Mouse (Mus musculus) right cerebral cortex, postnatal 14 days (tissue): ENCODE measurements around the gene Vapa.
"Not testable (repeated sequence)": the region's sequence is repeated elsewhere in the genome, so short reads cannot be mapped to it uniquely, and the experiment has no call there.

ENCODE experiments used
- DNase-seq: peaks from one replicate; pipeline ENCODE4 v3.0.0; 2022

The Vapa gene

GRCm38 (mm10) chr17:65613463-65614412 is at the start of gene Vapa:
Gene Vapa, minus strand, starts transcription at chr17:65613555.
- peak; percentile 99 for DNase-seq

- DNase-seq, result no peak
Observed at GRCm38 (mm10) chr17:65662662-65663061, 49.3 kb upstream of the Vapa start.

- no peak for DNase-seq
Observed at GRCm38 (mm10) chr17:65658416-65658815, 45.1 kb upstream of the Vapa start.

GRCm38 (mm10) chr17:65657958-65658357 is 44.6 kb upstream of the Vapa start:
- DNase-seq, result no peak

- no peak for DNase-seq
Observed at GRCm38 (mm10) chr17:65656731-65657130, 43.4 kb upstream of the Vapa start.

- DNase-seq, result no peak
Observed at GRCm38 (mm10) chr17:65656076-65656475, 42.7 kb upstream of the Vapa start.

GRCm38 (mm10) chr17:65655608-65656007 is 42.3 kb upstream of the Vapa start:
- no peak for DNase-seq

GRCm38 (mm10) chr17:65650598-65650997 is 37.2 kb upstream of the Vapa start:
- no peak for DNase-seq

GRCm38 (mm10) chr17:65649175-65649493 is 35.8 kb upstream of the Vapa start:
- no peak for DNase-seq

GRCm38 (mm10) chr17:65648371-65649174 is 35.2 kb upstream of the Vapa start:
- DNase-seq, result no peak

- DNase-seq, result no peak
Observed at GRCm38 (mm10) chr17:65647961-65648360, 34.6 kb upstream of the Vapa start.

GRCm38 (mm10) chr17:65647226-65647625 is 33.9 kb upstream of the Vapa start:
- DNase-seq, result no peak

- no peak for DNase-seq
Observed at GRCm38 (mm10) chr17:65643579-65643978, 30.2 kb upstream of the Vapa start.

GRCm38 (mm10) chr17:65643051-65643521 is 29.7 kb upstream of the Vapa start:
- peak; percentile 26 for DNase-seq

GRCm38 (mm10) chr17:65642578-65642991 is 29.2 kb upstream of the Vapa start:
- no peak for DNase-seq

- DNase-seq, result no peak
Observed at GRCm38 (mm10) chr17:65641734-65642218, 28.4 kb upstream of the Vapa start, which contains the start of gene Txndc2. Gene Txndc2, minus strand, starts transcription at chr17:65642168.

- DNase-seq, result no peak
Observed at GRCm38 (mm10) chr17:65639144-65639543, 25.8 kb upstream of the Vapa start.

GRCm38 (mm10) chr17:65635715-65636360 is 22.5 kb upstream of the Vapa start:
- no peak for DNase-seq

- no peak for DNase-seq
Observed at GRCm38 (mm10) chr17:65629943-65630342, 16.6 kb upstream of the Vapa start.

- not testable (repeated sequence) for DNase-seq
Observed at GRCm38 (mm10) chr17:65628823-65629532, 15.6 kb upstream of the Vapa start.

GRCm38 (mm10) chr17:65626301-65626700 is 12.9 kb upstream of the Vapa start:
- no peak for DNase-seq

GRCm38 (mm10) chr17:65625563-65625962 is 12.2 kb upstream of the Vapa start:
- DNase-seq, result no peak
